Mouse (Mus musculus) megakaryocyte, adult 5-6 weeks (primary cell): Measurements from ENCODE around the gene Ppp3ca. TPM values are rescaled to one million over a fixed set of nuclear protein-coding genes. Genes with fewer than 3 reads are reported as not detected.

Experiments used
- ATAC-seq: 2 replicates; pipeline ENCODE4 v1.8.0; 2016; ENCODE audit warnings: mild to moderate bottlenecking, inconsistent platforms; ENCODE audit not compliant: poor library complexity, severe bottlenecking
- total RNA-seq, 2 experiments: library from RNA; stranded (forward) in 1 of 2; stranded (reverse) in 1 of 2; fragments of 153-499, 151-499 nt in 1 of 2; fragments of 221-1000, 200-1000 nt in 1 of 2; gene quantifications; 2 replicates each; pipeline versions ENCODE4 v1.2.3 to v1.2.4; 2015 to 2017

The Ppp3ca gene
- total RNA-seq, 2 experiments from 2014 or later, result 83.1 to 85.1 TPM

DNA sequence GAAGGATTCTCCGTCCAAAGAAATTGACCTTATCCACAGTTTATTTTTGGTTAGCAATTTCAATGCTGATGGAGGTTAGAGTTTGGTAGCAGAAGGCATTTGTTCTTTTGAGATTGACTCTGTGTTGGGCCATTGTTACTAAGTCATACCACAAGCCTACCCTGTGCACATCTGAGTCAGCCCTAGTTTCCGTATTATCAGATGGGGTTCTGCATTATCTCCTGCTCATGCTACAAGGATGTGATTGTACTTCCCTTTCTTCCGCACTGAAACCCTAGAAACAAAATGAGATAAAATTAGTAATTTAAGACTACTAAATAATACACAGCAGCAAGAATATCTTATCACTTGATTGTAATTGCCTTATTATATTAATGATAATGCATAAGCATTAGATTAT lies 129.0 kb downstream of the Ppp3ca start:
- peak; percentile 75 for ATAC-seq

DNA sequence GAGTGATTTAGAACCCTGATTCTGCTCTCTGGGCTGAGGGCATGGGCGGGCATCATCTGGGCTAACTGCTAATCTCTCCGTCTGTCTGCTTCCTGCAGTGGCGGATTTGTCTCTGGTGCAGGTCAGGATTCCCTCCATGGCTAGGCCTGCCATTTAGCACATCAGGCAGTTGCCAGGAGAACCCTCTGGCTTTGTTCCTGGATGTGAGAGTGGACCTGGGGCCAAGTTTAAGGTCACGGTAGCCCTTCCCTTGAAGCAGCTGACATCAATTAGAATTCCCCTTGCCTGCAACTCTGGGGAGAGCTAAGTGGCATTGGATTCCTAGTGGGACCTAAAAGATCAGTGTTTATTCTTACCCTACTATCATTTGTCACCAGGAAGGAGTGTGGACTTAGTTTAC lies 132.7 kb downstream of the Ppp3ca start:
- ATAC-seq, result no peak

DNA sequence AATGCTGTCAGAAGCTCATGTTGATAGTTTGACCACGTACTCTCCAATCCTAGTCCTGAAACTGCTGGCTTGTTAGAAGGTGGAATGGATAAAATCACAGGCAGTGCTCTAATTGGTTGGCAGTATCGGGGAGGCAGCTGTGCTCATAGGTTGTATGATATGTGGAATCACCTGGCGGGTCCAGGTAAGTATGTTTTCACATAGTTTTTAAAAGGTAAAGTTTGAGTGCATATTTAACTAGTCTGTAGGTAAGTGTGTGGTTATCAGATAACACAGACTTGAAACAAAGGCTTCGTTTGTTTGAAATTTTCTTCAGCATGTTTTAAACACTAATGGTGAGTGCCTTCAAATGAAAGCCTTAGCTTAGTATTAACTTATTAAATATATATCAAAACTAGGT lies 136.0 kb downstream of the Ppp3ca start:
- no peak for ATAC-seq

DNA sequence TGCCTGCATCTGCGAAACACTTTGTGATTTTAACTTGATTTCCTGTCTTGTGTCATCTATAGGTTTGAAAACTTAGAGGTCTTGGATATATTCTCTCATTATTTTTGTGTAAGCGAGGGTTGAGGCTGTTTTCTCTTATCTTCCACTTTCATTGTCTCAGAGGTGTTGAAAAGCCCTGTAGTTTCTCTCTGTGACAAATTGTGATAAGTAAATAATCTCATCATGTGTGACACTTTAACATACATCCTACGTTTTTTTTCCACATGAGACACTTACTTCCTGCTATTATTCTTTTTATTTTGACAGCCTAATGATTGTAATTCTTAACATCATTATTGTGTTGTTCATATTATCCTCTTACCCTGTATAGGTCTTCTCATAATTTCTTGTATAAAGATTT lies 140.3 kb downstream of the Ppp3ca start:
- ATAC-seq, result no peak

DNA sequence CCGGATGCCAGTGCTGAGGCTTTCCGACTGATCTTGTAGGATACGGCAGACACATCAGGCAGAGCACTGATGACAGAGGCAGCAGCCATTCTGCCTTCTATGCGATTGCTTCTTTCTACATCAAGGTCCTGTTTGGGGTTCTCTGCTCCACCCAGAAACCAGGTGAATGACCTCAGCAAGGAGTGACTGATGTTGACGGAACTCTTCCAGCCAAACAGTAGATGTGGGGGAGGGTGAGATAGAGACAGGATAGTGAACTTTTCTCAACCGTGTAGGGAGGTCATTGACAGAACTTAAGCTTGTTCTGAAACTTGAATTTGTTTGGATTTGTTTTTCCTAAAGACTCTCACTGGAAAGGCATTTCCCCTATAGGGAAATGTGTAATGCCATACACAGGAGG lies 142.2 kb downstream of the Ppp3ca start:
- no peak for ATAC-seq

DNA sequence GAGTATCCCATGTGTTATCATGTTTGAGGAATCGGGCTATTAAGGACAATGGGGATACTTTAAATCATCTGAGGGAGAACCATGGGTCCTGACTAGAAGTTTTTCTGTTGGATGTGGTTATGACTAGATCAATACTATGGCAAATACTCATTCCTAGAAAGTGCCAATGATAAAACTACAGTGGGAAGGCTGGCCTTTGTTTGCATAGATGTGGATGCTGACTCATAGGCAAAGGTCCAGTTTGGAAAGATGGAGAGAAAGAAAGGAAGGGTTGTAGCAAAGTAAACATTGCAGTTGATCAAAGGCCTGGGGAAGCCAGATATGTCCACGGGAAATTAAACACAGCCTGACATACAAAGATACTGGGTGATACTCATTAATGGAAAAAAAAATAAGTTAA lies 142.9 kb downstream of the Ppp3ca start:
- ATAC-seq, result no peak

DNA sequence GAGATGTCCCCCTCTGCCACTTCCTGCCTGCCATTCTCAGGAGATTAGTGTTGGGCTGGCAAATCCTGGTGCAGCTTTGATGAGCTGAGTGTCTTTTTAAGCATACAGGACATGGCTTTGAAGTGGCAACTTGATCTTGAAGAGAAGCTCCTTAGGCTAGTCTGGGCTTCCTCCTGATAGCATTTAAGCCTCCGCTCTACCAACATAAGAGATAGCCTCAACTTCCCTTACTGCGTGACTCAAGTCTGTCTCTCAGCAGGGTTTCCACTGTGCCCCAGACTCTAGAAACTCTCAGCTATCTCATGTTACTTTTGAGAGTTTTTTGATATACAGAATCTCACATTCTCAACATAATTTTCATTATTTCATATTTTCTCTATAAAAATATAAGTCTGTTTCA lies 144.0 kb downstream of the Ppp3ca start:
- no peak for ATAC-seq

DNA sequence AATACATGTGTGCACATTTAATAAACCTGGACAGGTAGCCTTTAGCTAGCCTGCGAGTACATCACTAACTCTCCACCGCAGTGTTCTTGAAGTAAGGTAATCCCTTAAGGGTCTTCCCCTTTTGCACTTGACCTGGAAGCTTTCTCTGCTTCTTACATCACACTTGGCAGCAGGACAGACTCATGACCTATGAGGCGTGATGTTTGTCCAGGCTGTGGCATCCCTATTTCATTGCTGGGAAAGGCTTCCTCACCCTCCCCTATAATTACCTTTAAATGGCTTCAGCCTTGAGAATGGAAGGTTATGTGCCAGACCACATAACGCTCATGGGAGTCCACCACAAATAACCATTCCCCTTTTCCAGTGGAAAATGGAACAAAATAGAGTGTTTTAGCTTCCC lies 145.0 kb downstream of the Ppp3ca start:
- ATAC-seq, result 0 out of 2 replicates have a peak, but pooled peaks have one; percentile 23

DNA sequence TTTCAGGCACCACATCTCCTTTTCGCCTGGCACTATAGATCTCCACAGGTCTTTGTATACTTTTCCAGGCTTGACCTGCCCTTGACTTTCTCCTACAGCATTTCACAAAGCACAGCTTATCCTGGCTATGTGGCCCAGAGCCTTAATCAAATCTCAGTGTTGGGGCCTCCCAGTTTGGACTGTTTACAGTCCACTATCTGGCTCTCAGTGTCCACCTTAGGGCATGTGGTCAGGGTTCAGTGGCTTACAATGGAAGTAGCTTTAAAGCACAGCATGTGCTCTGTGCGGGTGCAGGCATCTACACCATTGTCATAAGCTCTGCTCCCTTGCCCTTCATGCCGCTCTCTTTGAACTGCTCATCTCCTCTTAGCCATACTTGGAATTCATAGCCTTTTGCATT lies 146.4 kb downstream of the Ppp3ca start:
- no peak for ATAC-seq

DNA sequence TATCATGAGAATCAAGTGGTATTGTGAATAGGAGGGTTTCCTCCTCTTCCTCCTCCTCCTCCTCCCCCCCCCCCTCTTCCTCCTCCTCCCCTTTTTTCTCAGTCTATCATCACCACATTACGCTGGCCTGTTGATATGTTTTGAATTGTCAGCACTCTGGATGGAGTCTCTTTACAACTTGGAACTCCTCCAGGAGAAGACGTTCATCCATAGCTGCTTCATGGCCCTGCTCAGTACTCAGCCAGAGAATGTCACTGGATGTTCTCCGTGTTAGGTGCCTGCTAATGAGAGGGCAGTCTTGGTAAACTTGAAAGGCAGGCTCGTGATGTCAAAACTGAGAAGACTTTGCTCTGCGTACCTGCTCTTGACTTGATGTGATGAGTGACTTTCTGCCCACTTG lies 149.1 kb downstream of the Ppp3ca start:
- ATAC-seq, result no peak

DNA sequence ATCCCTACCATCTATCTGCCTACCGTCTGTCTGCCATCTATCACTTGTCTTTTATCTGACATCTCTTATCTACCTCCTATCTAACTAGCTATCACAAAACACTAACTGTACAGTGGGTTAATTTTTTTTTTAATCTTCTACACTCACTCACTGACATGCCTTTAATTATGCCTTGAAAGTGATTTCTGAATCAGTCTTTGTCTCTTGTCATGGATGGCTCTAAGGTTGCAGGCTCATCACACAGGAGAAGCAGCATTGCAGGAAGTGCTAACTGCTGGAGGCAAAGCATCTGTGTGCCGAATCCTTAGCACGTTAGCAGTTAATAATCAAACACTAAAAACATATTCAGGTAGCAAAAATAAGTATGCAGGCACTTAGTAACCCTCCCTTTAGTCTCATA lies 151.1 kb downstream of the Ppp3ca start:
- ATAC-seq, result no peak

DNA sequence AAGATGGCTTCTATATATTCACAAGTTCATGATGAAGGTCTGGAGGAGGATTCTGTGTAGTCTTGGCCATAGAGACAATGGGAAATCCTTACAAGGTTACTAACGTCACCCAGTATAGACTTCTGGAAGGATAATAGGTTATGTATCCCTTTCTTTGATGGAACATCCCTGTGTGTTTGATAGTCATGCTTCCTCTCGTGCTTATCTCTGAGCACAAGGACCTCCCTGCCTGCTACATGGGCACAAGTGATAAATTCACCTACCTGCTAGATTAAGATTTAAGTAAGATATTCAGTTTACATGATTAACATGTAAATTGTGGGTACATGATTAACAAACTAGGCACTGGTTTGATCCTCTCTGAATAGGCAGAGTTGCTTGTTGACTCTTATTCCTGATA lies 152.1 kb downstream of the Ppp3ca start:
- ATAC-seq, result no peak

DNA sequence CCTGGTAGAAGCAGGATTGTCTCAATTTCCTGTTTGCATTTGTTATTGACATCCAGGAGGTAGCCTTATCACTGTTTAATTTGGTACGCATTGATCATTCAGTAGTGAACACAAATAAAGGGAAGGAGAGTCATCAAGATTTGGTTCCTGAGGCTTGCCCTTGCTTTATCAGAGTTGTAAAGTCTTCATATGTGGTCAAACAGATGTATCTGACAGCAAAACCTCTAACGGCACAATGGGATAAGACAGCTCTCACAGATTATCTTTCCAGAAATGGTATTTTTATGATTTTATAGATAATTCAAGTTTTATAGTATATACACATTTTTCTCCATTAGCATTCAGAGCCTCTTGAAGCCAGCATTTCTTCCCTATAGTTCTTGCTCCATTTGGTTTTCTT lies 152.5 kb downstream of the Ppp3ca start:
- no peak for ATAC-seq

DNA sequence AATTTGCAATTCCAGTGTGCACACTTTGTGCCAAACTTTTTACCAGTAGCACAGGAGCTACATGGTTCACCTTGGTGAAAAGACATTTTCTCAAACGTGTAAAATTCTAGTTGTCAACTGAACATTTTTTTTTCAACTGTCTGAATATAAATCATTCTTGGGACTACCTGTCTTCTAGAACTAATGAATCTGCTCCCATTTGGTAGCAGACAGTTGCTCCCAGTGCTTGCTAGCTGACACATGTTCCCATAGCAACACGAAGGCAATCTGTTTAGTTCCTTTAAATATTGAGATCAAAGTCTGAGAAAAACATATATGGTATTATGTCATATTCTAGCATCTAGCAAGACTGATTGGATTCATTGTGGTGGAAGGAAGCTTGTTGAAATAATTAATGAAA lies 158.5 kb downstream of the Ppp3ca start:
- no peak for ATAC-seq

DNA sequence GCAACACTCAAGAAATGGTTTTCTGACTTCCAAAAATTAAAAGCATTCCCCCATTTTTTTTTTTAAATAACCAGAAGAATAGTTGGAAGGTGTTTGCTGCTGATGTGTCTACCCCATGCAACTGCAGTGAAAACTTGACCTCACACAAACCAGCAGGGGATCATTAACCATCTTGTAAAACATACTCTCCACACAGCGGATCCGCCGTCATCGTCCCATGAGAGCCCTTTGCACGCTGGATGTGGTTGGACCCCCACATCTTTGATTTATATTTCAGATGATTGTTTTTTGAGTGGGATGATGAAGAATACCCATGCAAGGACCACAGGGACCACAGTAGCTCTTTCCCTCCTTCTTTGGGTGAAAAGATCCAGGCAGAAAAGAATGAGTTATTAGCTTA lies 159.2 kb downstream of the Ppp3ca start:
- no peak for ATAC-seq

DNA sequence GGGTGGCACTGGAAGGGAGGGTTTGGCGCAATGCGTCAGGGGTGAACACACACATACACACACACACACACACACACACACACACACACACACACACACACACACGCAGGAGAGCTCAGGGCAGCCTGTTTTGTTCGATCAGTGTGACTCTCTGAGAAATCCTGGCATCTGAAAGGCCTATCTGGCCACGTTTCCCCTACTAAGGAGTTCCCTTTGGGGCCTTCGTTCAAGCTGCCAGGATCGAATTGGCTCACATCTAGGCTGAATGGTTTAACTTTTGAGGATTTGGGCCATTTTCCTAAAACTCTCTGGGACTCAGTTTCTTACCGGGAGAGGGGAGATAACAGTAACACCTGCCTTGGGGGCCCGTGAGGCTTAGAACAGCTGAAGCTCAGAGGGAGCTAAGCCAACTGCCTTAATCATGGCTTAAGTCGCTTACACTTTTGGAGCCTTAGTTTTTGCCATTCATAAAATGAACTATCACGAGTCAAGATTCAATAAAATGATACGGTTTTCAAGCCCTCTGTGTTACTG lies 160.8 kb downstream of the Ppp3ca start:
- ATAC-seq, result no peak

DNA sequence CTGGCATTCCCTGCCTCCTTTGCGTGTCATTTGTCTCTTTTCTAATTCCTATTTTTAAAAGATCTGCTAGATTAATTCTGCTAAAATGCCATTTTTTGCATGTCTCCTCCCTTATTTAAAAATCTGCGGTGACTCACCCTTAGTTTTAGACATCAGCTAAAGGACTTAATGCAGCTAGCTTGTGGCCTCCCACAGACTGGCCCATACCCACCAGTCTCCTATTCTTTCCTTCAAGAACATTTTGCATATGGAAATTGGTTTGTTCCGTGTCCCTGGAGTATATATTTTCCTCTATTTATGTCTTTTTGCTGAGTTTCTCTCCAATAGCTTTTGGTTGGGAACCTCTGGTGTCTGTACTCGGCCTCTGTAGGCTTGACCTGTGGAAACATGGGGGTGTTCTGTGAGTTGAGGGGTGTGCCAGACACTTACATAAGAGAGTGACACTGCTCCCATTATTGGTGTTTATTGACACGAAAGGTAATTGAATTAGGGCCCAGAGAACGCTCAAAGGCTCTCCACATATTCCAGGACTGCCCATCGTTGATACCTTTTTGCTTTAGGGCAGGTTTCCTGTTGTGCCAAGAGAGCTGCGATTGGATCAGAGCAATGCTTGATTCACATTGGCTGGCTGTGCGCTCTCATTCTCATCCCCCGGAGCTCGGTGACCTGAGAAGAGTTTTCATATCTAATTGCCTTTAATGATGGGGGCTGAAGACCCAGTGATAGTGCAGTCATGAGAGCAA lies 163.2 kb downstream of the Ppp3ca start:
- ATAC-seq, result no peak

DNA sequence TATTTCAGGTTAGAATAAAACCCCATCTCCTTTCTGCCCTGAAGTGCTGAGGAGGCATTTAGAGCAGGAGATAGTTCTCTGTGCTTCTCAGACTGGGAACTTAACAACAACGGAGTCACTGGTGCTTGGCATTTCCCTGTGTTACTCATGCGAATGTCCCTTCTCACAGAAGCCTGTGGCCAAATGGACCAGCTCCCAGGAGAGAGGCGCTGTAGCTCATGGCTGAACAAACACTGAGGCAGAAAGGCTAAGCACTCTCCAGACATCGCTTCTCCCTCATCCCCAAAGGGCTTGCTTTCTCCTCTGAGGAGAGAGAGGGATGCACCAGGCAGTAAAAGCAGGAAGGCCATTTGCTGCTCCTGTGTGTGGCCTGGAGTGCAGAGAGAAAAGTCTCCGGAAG lies 164.0 kb downstream of the Ppp3ca start:
- ATAC-seq, result no peak

DNA sequence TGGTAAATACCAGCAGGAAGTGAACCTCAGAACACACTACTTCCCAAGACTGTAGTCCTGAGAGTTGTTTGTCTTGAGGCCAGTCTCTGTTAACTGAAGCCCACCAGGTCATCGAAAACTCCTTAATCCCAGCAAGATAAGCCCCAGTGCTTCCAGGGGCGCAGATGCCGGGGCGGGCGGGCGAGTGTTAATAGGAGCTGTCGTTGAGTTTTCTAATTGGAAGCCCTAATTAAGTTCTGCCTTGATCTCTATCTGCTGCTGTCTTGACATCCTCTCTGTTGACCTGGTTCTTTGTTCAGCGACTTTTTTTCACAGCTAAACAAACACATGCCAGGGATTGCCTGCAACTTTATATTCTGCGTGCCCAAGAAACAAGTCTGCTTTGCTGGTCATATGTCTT lies 165.9 kb downstream of the Ppp3ca start:
- 0 out of 2 replicates have a peak, but pooled peaks have one; percentile 14 for ATAC-seq

DNA sequence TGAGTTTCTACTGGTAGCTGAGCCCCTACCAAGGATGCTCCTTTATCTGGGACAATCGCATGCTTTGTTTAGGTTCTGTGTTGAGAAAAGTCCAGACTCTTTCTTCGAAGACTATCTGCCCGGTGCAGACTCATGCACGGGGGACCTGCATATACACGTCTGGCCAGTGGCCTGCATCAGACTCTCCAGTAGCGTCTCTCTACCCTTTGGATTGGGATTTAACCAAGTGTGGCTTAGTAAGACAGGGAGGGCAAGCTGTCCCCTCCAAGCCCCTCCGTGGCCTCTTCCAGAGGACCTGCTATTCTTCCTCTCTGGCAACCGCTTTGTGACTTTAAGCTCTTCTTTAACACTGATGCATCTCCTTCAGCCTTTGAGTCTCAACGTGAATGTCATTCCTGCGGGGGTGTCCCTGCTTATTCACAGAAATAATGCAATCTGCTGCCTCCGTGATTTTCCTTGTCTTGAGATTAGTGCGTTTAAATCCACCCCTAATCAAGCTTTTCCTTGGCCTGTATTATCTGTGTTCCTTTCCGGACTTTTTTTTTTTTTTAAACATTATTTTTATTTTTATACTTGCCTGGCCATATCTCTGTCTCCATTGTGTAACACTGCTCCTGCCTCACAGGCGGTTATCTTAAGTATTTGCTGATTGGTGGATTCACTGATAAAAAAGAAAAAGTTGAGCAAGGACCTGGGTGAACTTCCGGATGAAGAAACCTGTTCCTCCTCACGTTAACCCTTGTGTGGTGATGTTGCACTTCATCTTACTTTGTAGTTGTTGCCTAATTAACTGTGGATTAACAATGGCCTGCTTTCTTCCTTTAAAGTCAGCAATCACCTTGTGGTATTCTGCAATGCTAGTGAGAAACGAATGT lies 166.6 kb downstream of the Ppp3ca start:
- peak; percentile 76 for ATAC-seq

DNA sequence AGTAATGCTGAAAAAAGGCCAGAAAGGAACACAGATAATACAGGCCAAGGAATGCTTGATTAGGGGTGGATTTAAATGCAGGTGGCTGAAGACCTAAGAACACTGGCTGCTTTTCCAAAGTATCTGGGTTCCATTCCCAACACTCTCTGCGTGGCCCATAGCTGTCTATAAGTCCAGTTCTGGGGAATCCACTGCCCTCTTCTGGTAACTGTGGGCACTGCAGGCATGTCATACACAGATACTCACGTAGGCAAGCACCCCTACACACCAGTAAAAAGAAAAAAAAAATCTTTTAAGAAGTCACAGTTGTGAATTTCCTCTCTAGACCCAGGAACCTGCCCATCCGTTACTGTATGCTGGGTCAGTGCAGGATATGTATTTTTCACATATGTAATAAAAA lies 167.7 kb downstream of the Ppp3ca start:
- peak; percentile 58 for ATAC-seq

DNA sequence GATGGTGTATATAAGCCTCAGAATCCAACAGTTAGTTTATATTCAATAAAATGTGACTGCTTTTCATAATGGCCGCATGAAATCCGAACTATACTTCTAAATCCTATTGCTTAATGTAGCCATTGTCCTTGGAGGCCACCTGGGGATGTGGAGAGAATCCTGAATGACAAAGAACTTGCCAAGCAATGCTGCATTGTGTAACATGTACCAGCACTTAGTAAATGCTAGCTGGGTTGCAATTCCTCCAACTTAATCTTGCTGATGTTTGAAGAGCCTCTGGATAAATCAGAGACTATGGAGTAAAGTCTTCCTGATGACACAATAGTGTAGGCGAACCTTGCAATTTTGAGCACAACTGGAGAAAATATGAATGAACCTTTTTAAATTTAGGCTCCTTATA lies 171.4 kb downstream of the Ppp3ca start:
- no peak for ATAC-seq
